ENCODE assay signal across 8 mouse cellular contexts in the genomic region with DNA sequence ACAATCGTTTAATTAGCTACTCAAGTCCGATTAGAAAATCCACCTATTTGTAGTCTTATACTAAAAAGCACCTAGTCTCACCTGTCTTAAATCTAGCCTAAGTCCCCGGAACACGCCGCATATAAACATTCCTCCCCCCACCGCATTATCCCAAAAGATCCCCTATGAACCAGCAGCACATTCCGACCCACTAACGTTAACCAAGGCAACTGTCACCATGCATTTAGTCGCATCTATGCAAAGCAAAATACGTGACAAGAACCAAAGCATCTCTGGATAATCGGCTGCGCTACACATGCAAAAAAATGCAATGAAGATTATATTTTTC. TPM values are rescaled to one million over a fixed set of nuclear protein-coding genes. Genes with fewer than 3 reads are reported as not detected.
DNase-seq lines count a peak whose midpoint lies in the region; ATAC-seq lines count a peak whose summit lies in the region.

No protein-coding gene starts in this region.

- DNase-seq in embryo, embryonic 9.5 days (ENCODE audit: extremely low spot score), result peak; percentile 4
- DNase-seq in embryo, embryonic 11 days, result no peak
- DNase-seq in right cerebral cortex, adult 18-20 months, result peak; percentile 15
- DNase-seq in right cerebral cortex, postnatal 36 days (ENCODE audit: low spot score in 2 of 2), result no peak
- DNase-seq in thymus, postnatal 36 days, result no peak
- no peak for DNase-seq in natural killer cell, adult 2 months (ENCODE audit: low spot score in 2 of 2)
- no peak for DNase-seq in adrenal gland, adult 18-20 months (ENCODE audit: low spot score in 2 of 2)

- H3K9me3 ChIP-seq in liver, embryonic 12.5 days (replicated peaks), result no peaks in the 10 kb centered on the region

- 9% methylated on average over 12 of the region's 12 CpGs for WGBS in liver, embryonic 12.5 days (ENCODE audit: insufficient replicate concordance)

- no peaks in the 10 kb centered on the region for H3K4me1 ChIP-seq in liver, embryonic 12.5 days

- no peak for ATAC-seq in liver, embryonic 12.5 days

- H3K4me2 ChIP-seq in liver, embryonic 12.5 days, result peak overlapping the region; percentile 49

- H3K27me3 ChIP-seq in liver, embryonic 12.5 days (replicated peaks), result peaks cover 52% of the 10 kb centered on the region

- H3K9ac ChIP-seq in liver, embryonic 12.5 days, result no peak overlapping the region

- peak overlapping the region; percentile 21; the same call in 1 of the 2 replicates for H3K4me3 ChIP-seq in liver, embryonic 12.5 days

- H3K36me3 ChIP-seq in liver, embryonic 12.5 days, result no peaks in the 10 kb centered on the region

- H3K27ac ChIP-seq in liver, embryonic 12.5 days, result no peak overlapping the region

RNA-seq across cellular contexts. Expression of a gene that starts 0.4 kb away (rescaled TPM):
- polyA plus RNA-seq in liver, embryonic 12.5 days (2016; fragmentation: Nextera tagmentation; extraction: Ambion mirVana), result 0.14 and 0.44 TPM in 2 replicates
- total RNA-seq in adrenal gland, adult 18-20 months (2021), result 10 to 100 TPM; 38.4 to 47.3 TPM

RNA-seq across cellular contexts. Expression of a gene that starts 19.9 kb away (rescaled TPM):
- polyA plus RNA-seq in liver, embryonic 12.5 days (2016; fragmentation: Nextera tagmentation; extraction: Ambion mirVana), result 0.06 TPM in 1 of 2 replicates, not detected in the other
- not detected for total RNA-seq in adrenal gland, adult 18-20 months (2021)

Comparison
In these comparisons a context has a peak if more than half of its experiments do, and no peak if none do; other contexts are left out.
1. DNase-seq: peak in embryo, embryonic 9.5 days (single experiment) and right cerebral cortex, adult 18-20 months (single experiment); none in embryo, embryonic 11 days (single experiment), right cerebral cortex, postnatal 36 days (0 of 2), thymus, postnatal 36 days (0 of 2), natural killer cell, adult 2 months (0 of 2) and adrenal gland, adult 18-20 months (0 of 2).